Mouse (Mus musculus): ENCODE measurements around the gene Rag2. TPM values are rescaled to one million over a fixed set of nuclear protein-coding genes. Genes with fewer than 3 reads are reported as not detected.
A peak's percentile ranks its signal among the peaks of the same experiment; 100 is the strongest.

The Rag2 gene
- polyA plus RNA-seq, 1 experiment: not detected

DNA sequence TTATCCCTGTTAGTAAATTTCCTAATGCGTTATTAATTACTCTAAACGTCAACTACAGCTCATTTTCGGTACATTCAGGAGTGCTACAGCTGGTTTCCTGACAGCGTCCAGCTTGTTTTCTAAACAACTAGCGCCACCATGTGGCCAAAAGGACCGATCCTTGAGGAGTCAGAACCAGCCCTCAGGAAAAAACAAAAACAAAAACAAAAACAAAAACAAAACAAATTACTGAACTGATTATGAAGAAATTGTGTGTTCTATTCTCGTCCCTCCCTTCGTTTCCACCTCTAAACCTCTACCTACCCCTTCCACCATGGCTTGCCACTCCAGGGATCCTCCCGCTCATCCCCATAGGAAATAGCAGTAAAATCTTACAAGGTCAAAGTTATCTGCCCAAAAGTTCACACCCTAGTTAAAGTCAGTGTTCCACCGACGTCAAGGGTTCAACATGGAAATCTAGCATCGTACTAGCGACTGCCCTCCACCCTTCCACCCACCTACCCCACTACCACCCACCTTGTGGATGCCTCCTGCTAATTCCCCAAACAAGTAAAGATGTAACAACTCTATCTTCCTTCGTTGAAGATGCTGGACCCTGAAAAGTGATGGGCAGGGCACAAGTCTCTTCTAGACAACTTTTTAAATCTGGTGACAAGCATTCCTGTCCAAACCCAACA, 28.5 kb downstream of the Rag2 start:
- Histone ChIP-seq H3K27me3 (ENCODE audit: control insufficient read depth, insufficient read depth, insufficient read length) (peaks cover 26% of the 10 kb centered on the region), H3ac (ENCODE audit: control insufficient read depth, insufficient read length, low read depth) (no peak overlapping the region), H3K4me3 (ENCODE audit: insufficient read depth, poor library complexity, severe bottlenecking) (no peak overlapping the region), H3K79me2 (ENCODE audit: control insufficient read depth, insufficient read depth) (no peaks in the 10 kb centered on the region), H3K36me3 (ENCODE audit: control insufficient read depth, insufficient read depth) (no peaks in the 10 kb centered on the region), H3K79me3 (ENCODE audit: low read depth) (no peaks in the 10 kb centered on the region)
- TF ChIP-seq MAX (IDR thresholded peaks at IDR 0.05): no peak

DNA sequence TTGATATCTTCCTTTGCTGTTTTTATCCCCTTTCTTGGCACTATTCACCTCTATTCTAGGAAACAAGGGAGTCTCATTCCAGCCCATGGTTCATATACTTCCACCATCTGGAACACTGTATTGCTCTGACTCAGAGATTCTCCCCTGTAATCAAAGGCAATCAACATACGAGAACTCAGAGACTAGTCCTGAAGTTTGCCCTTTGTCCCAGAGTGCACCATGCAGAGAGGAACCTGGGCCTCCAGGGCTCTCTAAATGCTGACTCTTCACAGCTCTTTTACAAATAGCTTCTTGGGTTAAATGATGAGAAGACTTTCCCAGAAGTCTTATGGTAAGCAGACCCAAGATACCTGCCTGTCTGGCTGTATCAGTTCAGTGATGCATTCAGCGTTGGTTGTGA, 36.0 kb downstream of the Rag2 start:
- H3K4me3 ChIP-seq (ENCODE audit: insufficient read depth, poor library complexity, severe bottlenecking): no peak overlapping the region
- TF ChIP-seq CTCF (IDR thresholded peaks at IDR 0.05; ENCODE audit: control insufficient read depth, insufficient read depth, insufficient read length) (no peak), CEBPB (IDR thresholded peaks at IDR 0.05; ENCODE audit: low read depth) (no peak), MYOD1 (IDR thresholded peaks at IDR 0.05; ENCODE audit: control insufficient read depth, insufficient read length, low read depth) (no peak)
- H3K27me3 ChIP-seq (ENCODE audit: control insufficient read depth, insufficient read depth, insufficient read length): peaks cover 20% of the 10 kb centered on the region
- no peaks in the 10 kb centered on the region for H3K79me2 ChIP-seq (ENCODE audit: control insufficient read depth, insufficient read depth)
- no peaks in the 10 kb centered on the region for H3K36me3 ChIP-seq (ENCODE audit: control insufficient read depth, insufficient read depth)
- no peaks in the 10 kb centered on the region for H3K79me3 ChIP-seq (ENCODE audit: low read depth)
- no peak overlapping the region for H3ac ChIP-seq (ENCODE audit: control insufficient read depth, insufficient read length, low read depth)

DNA sequence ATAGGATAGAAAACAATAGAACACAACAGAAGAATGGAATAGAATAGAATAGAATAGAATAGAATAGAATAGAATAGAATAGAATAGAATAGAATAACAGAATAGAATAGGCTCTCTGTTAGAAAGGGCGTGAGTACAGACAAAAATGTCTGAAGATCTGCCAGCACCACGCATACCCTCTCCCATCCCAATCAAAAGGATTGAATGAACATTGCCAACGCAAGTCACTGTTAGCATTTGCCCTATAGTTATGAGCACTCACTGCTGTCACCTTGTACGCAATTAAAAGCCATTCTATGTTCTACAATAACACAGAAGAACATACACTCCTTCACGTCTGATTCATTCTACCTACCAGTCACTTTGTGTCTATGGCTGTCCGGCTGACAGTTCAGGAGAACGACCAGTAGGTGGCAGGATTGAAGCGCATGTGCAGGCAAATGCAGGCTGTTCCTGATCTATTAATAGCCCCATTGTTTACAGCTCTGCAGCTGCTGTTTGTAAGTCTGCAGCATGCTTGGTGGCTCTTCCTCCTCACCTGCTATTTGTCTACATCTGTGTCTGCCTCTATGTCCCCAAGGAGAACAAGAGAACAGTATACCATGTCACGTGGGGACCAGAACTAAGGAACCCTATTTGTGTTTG, 40.7 kb downstream of the Rag2 start:
- Histone ChIP-seq H3K79me3 (ENCODE audit: low read depth) (no peaks in the 10 kb centered on the region), H3K4me3 (ENCODE audit: insufficient read depth, poor library complexity, severe bottlenecking) (no peak overlapping the region), H3K79me2 (ENCODE audit: control insufficient read depth, insufficient read depth) (no peaks in the 10 kb centered on the region), H3ac (ENCODE audit: control insufficient read depth, insufficient read length, low read depth) (no peak overlapping the region), H3K36me3 (ENCODE audit: control insufficient read depth, insufficient read depth) (no peaks in the 10 kb centered on the region), H3K27me3 (ENCODE audit: control insufficient read depth, insufficient read depth, insufficient read length) (peaks cover 8% of the 10 kb centered on the region)
- no peak for TF ChIP-seq FOSL1 (IDR thresholded peaks at IDR 0.05; ENCODE audit: insufficient read depth, low read length, poor library complexity, severe bottlenecking)
- peak; percentile 31 for TF ChIP-seq USF1 (IDR thresholded peaks at IDR 0.05; ENCODE audit: low read depth)
- peak; percentile 77 for TF ChIP-seq CTCF (IDR thresholded peaks at IDR 0.05; ENCODE audit: control insufficient read depth, insufficient read depth, insufficient read length)
- TF ChIP-seq MAX (IDR thresholded peaks at IDR 0.05): peak; percentile 55
- no peak for TF ChIP-seq CEBPB (IDR thresholded peaks at IDR 0.05; ENCODE audit: low read depth)
- peak; percentile 34 for TF ChIP-seq MYOD1 (IDR thresholded peaks at IDR 0.05; ENCODE audit: control insufficient read depth, insufficient read length, low read depth)
- TF ChIP-seq MYOG (IDR thresholded peaks at IDR 0.05; ENCODE audit: control insufficient read depth, extremely low read depth, insufficient read length): no peak

DNA sequence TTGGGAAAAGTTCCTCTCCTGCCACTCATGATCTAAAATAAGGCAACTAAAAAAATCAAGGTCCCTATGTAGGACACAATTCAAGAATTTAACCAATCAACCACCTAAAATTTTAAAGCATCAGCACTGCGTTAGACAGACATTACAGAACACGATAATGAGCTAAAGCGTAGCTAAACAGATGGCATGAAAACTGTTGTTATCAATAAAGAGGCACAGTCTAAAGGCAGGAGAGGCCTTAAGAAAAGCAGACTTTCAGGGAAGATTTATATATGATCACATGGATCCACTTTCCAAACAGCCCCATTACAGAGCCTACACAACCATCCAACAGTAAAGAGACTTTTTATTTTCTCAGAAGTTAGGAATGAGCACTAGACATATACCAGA, 41.2 kb downstream of the Rag2 start:
- H3K36me3 ChIP-seq (ENCODE audit: control insufficient read depth, insufficient read depth): no peaks in the 10 kb centered on the region
- no peaks in the 10 kb centered on the region for H3K79me3 ChIP-seq (ENCODE audit: low read depth)
- H3K79me2 ChIP-seq (ENCODE audit: control insufficient read depth, insufficient read depth): no peaks in the 10 kb centered on the region
- peaks cover 8% of the 10 kb centered on the region for H3K27me3 ChIP-seq (ENCODE audit: control insufficient read depth, insufficient read depth, insufficient read length)
- no peak overlapping the region for H3ac ChIP-seq (ENCODE audit: control insufficient read depth, insufficient read length, low read depth)
- no peak for TF ChIP-seq FOSL1 (IDR thresholded peaks at IDR 0.05; ENCODE audit: insufficient read depth, low read length, poor library complexity, severe bottlenecking)
- TF ChIP-seq MYOD1 (IDR thresholded peaks at IDR 0.05; ENCODE audit: control insufficient read depth, insufficient read length, low read depth): no peak
- TF ChIP-seq CEBPB (IDR thresholded peaks at IDR 0.05; ENCODE audit: low read depth): no peak
- TF ChIP-seq CTCF (IDR thresholded peaks at IDR 0.05; ENCODE audit: control insufficient read depth, insufficient read depth, insufficient read length): no peak
- no peak for TF ChIP-seq MAX (IDR thresholded peaks at IDR 0.05)
- no peak for TF ChIP-seq USF1 (IDR thresholded peaks at IDR 0.05; ENCODE audit: low read depth)
- TF ChIP-seq MYOG (IDR thresholded peaks at IDR 0.05; ENCODE audit: control insufficient read depth, extremely low read depth, insufficient read length): no peak
- H3K4me3 ChIP-seq (ENCODE audit: insufficient read depth, poor library complexity, severe bottlenecking): no peak overlapping the region

DNA sequence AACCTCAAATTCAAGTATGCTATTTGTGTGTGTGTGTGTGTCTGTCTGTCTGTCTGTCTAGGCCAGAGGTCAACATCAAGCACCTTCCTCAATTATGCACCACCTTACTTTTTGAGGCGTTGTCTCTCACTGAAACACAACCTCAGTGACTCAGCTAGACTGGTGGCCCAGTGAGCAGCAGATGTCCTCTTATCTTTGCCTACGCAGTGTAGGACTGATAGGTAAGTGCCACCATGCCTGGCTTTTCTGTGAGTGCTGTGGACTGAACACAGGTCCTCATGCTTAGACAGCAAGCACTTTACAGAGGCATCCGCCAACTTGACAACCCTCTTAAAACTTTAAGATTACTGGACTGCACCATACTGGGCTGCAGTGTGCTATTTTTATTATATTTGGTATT, 44.2 kb downstream of the Rag2 start:
- peaks cover 18% of the 10 kb centered on the region for H3K27me3 ChIP-seq (ENCODE audit: control insufficient read depth, insufficient read depth, insufficient read length)
- no peak for TF ChIP-seq USF1 (IDR thresholded peaks at IDR 0.05; ENCODE audit: low read depth)
- H3K79me2 ChIP-seq (ENCODE audit: control insufficient read depth, insufficient read depth): no peaks in the 10 kb centered on the region
- no peak overlapping the region for H3ac ChIP-seq (ENCODE audit: control insufficient read depth, insufficient read length, low read depth)
- H3K36me3 ChIP-seq (ENCODE audit: control insufficient read depth, insufficient read depth): no peaks in the 10 kb centered on the region
- no peaks in the 10 kb centered on the region for H3K79me3 ChIP-seq (ENCODE audit: low read depth)
- no peak overlapping the region for H3K4me3 ChIP-seq (ENCODE audit: insufficient read depth, poor library complexity, severe bottlenecking)

DNA sequence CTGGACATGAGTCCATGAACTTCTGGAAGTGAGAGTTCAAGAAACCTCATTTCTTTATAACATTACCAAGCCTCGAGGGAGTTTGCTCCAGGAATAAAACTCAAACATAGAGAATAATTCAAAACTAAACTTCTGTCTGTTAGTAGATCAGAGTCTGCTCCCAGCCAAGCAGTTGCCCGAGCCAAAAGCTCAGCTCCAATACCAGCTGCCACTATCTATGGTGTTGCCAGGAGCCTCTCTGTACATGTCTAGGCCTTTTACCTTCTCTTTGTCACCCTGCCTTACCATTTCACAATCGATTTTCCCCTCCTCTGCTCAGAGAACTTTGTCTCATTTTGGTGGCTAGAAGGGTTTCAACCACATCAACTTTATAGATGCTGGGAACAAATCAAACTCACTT, 49.0 kb downstream of the Rag2 start:
- no peak overlapping the region for H3K4me3 ChIP-seq (ENCODE audit: insufficient read depth, poor library complexity, severe bottlenecking)
- peaks cover 30% of the 10 kb centered on the region for H3K27me3 ChIP-seq (ENCODE audit: control insufficient read depth, insufficient read depth, insufficient read length)
- H3K79me2 ChIP-seq (ENCODE audit: control insufficient read depth, insufficient read depth): peaks cover 4% of the 10 kb centered on the region
- peaks cover under 1% of the 10 kb centered on the region for H3K79me3 ChIP-seq (ENCODE audit: low read depth)
- no peaks in the 10 kb centered on the region for H3K36me3 ChIP-seq (ENCODE audit: control insufficient read depth, insufficient read depth)
- TF ChIP-seq MYOD1 (IDR thresholded peaks at IDR 0.05; ENCODE audit: control insufficient read depth, insufficient read length, low read depth): no peak
- TF ChIP-seq MYOG (IDR thresholded peaks at IDR 0.05; ENCODE audit: control insufficient read depth, extremely low read depth, insufficient read length): no peak
- no peak for TF ChIP-seq CEBPB (IDR thresholded peaks at IDR 0.05; ENCODE audit: low read depth)
- no peak for TF ChIP-seq USF1 (IDR thresholded peaks at IDR 0.05; ENCODE audit: low read depth)
- no peak for TF ChIP-seq FOSL1 (IDR thresholded peaks at IDR 0.05; ENCODE audit: insufficient read depth, low read length, poor library complexity, severe bottlenecking)
- no peak for TF ChIP-seq CTCF (IDR thresholded peaks at IDR 0.05; ENCODE audit: control insufficient read depth, insufficient read depth, insufficient read length)
- no peak for TF ChIP-seq MAX (IDR thresholded peaks at IDR 0.05)
- H3ac ChIP-seq (ENCODE audit: control insufficient read depth, insufficient read length, low read depth): no peak overlapping the region
